ENCODE assay signal across 17 mouse cellular contexts in the genomic region with DNA sequence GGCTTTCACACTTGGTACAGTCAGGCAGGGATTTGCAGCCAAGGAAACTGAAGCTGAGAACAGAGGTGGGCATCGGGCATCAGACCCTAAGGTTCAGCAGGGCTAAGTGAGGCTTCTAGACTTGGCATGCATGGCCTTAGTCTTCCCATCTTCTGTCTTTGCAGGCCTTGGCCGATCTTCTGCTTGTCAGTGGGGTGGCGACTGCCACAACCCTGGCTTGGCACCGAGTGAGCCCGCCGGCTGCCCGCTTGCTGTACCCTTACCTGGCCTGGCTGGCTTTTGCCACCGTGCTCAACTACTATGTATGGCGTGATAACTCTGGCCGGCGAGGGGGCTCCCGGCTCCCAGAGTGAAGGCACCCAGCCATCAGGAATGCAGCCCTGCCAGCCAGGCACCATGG. TPM values are rescaled to one million over a fixed set of nuclear protein-coding genes. Genes with fewer than 3 reads are reported as not detected.
"Had no signal": no experiment of that assay in that cellular context is flagged by ENCODE, and none has a peak within 500 bp of the region (broad histone marks: within the 10 kb centered on the region; RNA-seq: fewer than 3 reads in every experiment).

No protein-coding gene starts in this region.

- DNase-seq: kidney, postnatal 25 days; layer of hippocampus, postnatal 36 days; liver; lung, adult 2 months; lung, postnatal 36 days; midbrain, embryonic 14.5 days; right cerebral cortex, adult 18-20 months; right cerebral cortex, postnatal 25 days; thymus, postnatal 14 days had no signal

- H3K27me3 ChIP-seq: limb, embryonic 12.5 days; liver, embryonic 15.5 days; neural tube, embryonic 15.5 days had no signal

- H3K27ac ChIP-seq: limb, embryonic 12.5 days; liver, embryonic 15.5 days; midbrain, embryonic 10.5 days; neural tube, embryonic 15.5 days; stomach, postnatal 0 days had no signal

- H3K4me3 ChIP-seq: limb, embryonic 12.5 days; liver, embryonic 15.5 days; midbrain, embryonic 10.5 days; myocyte; neural tube, embryonic 15.5 days had no signal

- ATAC-seq: lung, postnatal 0 days had no signal

- H3K4me1 ChIP-seq: limb, embryonic 12.5 days; midbrain, embryonic 10.5 days; neural tube, embryonic 15.5 days had no signal

RNA-seq across cellular contexts. Expression of a gene that starts 46.9 kb away (rescaled TPM):
- total RNA-seq: left cerebral cortex, postnatal 25 days had no signal
